Mouse (Mus musculus): ENCODE data around the gene Arhgap15.

GRCm38 (mm10) chr2:44437496-44438057 lies 689.0 kb downstream of the Arhgap15 start:
- TF ChIP-seq CTCF (IDR thresholded peaks at IDR 0.05; ENCODE audit: extremely low read depth, insufficient read length, insufficient replicate concordance, low read depth, low read length): no peak
- TF ChIP-seq POLR2A (IDR thresholded peaks at IDR 0.05; ENCODE audit: low read depth, low read length): no peak

All from small intestine, adult 2 months (tissue).